Mouse (Mus musculus): Measurements from ENCODE around the gene Trim50.

GRCm38 (mm10) chr5:135356090-135356489, 3.0 kb downstream of the Trim50 start:
- TF ChIP-seq GATA1 (IDR thresholded peaks at IDR 0.05; ENCODE audit: borderline replicate concordance, low read length) (no peak), FLI1 (IDR thresholded peaks at IDR 0.05; ENCODE audit: low read length) (no peak)
